Mouse (Mus musculus): ENCODE data around the gene Olfr1418.

Olfr1418 gene

DNA sequence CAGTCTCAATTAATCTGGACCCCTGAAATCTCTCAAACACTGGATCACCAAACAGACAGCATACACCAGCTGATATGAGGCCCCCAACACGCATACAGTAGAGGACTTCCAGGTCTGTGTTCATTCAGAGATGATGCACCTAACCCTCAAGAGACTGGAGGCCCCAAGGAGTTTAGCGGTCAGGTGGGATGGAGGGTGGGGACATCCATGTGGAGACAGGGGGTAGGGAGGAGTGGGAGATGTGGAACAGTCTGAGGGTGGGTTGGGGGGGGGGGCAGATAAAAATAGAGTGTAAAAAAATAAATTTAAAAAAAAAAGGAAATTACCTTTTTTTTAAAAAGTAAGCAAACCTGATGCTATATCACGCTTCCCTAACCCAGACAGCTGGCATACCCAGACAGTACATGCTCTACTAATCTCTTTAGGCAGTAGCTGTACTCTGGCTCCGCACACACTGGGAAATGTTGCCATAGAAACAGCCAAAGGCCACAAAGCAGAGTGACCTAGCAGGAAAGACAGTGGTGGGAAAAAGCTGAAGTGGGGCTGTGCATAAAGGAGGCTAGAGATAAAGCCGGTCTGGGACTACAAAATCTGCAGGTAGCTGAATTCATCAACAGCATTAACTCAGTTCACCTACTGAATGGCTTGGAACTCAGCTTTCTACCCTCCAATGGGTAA is 49.0 kb downstream of the Olfr1418 start:
- DNase-seq (ENCODE audit: extremely low spot score, low read depth, low spot score), result no peak

DNA sequence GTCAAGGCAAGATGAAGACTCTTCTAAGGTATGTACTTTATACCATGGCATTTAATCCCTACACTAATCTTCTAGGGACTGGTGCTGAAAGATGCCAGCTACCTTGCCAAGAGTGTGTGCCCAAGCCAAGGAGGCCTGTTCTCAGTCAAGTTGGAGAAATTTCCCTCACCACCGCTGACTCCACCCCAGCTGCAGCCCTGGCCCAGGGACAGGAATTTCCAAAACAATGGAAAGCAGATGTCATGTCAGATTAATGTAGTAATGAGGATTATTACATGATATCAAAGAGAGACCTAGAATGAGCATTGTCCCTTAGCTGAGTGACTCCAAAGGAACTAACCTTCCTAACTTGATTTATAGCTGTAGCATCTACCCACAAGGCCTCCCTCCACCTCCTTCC is 50.0 kb downstream of the Olfr1418 start:
- no peak for DNase-seq (ENCODE audit: extremely low spot score, low read depth, low spot score)

DNA sequence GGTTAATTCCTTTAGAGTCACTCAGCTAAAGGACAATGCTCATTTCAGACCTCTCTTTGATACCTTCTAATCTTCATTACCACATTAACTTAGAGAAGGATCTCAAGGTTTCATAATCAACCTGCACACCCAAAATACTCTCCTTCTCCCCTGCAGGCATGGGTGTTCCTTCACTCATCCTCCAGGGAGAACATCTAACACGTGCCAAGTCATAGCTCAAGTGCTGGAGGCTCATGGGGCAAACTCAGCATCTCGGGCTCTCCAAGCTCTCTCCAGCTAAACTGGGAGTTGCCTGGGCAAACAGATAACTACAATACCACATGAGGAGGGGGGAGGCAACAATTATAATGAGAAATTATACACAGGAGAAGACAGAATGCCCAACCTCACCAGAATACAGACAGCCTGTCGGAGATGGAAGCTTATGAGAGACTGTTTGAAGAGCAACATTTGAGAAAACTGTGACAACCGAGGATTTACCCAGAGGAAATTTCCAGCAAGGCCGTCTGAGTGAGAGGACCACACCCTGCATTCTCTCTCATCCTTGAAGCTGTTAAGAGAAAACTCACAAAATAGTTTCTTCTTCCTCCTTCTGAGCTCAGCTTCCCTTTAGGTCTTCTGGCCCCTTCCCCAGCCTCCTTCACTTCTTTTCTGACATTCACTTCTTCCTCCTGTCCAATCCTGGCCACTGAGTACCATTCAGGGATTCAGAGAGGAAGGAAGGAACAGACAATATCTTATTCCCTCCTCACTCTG is 50.7 kb downstream of the Olfr1418 start:
- DNase-seq (ENCODE audit: extremely low spot score, low read depth, low spot score), result no peak

DNA sequence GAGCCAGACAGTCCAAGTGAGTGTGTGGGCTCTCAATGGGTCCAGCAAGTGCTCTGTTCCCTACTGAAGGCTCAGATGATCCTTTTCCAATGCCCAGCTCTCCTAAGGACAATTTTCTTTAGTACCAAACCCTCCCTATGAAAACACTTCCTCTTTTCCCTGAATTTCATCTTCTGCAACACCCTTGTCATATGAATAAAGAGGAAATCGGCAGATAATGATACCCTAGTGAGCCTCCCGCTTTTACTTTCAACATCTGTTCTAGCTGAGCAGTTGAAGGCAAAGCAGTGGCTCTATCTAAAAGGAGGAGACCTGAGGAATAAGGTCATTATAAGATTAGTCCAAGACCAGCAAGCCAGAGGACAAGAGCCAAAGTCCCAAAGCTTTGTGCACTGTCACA is 52.4 kb downstream of the Olfr1418 start:
- no peak for DNase-seq (ENCODE audit: extremely low spot score, low read depth, low spot score)

DNA sequence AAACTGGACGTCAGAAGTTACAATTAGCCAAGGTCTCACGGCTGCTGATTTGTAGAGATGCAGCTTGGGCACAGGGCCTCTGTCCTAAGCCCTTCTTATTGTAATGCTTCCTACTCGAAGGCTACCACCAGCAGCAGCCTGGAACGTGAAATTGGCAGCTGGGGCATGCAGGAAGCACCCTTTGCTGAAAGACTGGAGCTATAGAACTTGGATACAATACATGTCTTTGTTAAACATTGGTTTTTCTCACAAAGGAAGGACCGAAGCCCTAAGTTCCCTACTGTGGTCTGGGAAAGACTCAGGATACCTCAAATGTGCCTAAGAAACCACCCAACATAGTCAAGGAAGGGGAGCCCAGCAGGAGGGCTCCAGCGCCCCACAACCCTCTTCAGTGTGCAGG is 53.0 kb downstream of the Olfr1418 start:
- DNase-seq (ENCODE audit: extremely low spot score, low read depth, low spot score), result no peak

DNA sequence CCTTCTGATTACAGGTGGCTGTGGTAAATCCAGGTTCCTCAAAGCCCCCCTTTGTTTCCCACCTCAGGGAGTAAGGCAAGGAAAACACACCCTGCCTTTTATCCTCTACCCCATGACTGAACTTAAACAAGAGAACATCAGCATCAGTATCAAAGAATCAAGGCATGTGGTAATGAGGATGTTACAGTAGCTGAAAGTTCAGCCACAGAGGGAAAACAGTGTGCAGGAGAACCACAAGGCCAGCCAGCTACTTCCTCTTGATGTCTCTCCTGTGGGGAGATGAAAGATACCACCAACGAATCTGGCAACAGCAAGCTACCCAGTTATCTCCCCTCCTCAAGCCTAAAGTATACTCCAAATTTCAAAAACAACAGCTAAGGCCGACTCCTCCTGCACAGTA is 53.6 kb downstream of the Olfr1418 start:
- DNase-seq (ENCODE audit: extremely low spot score, low read depth, low spot score), result no peak

DNA sequence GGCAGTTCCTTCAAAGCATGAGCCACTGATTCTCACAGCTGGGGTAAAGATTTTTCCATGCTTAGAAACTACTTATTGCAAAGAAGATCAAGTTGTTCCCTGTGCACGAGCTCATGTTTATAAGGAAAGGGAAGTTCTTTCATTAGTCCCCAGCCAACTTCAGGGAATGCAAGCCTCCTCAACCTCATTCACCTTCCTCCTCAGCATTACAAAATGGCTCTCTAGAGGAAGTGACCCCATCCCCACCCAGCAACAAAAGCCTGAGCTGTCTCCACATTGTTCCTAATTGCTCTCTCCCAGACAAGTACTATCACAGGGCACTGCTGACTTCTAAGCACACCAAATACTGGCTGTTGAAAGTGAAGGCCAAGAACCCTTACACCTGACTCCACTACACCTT is 56.4 kb downstream of the Olfr1418 start:
- no peak for DNase-seq (ENCODE audit: extremely low spot score, low read depth, low spot score)

Measured in hindlimb bud, embryonic 11.5 days (tissue).